Mouse (Mus musculus) bone marrow, adult 2 months (tissue): ENCODE measurements at regions not wholly inside any gene's neighbourhood (a gene's known extent, or its start where the extent isn't known, plus 50 kb on each side); places are given as distances from the start of the nearest gene placed in this dataset.

Source experiments
- CTCF ChIP-seq: fragments of 200-500 bp; IDR thresholded peaks from 2 replicates; pipeline ENCODE4 v1.5.1; 2011; ENCODE audit warnings: low read length, control low read depth; ENCODE audit not compliant: control insufficient read depth, insufficient read depth
- POLR2A ChIP-seq: fragments of 200-500 bp; IDR thresholded peaks from 2 replicates; pipeline ENCODE4 v1.6.1; 2011; ENCODE audit warnings: low read depth, mild to moderate bottlenecking, control low read depth, low read length, borderline replicate concordance; ENCODE audit not compliant: control insufficient read depth

GRCm38 (mm10) chr10:126483479-126483878 lies 417.7 kb downstream of the Atp23 start:
- TF ChIP-seq CTCF (no peak), POLR2A (no peak)
